Mouse (Mus musculus) heart, embryonic 11.5 days (tissue): ENCODE data around the gene Hpcal4. TPM values are rescaled to one million over a fixed set of nuclear protein-coding genes. Genes with fewer than 3 reads are reported as not detected.
"Not testable (repeated sequence)": the region's sequence is repeated elsewhere in the genome, so short reads cannot be mapped to it uniquely, and the experiment has no call there.

Experiments used
- ATAC-seq: fragments of 200-750 bp; cut with Nextera tagmentation; replicated peaks from 2 replicates; pipeline ENCODE4 v1.8.0; 2017; ENCODE audit warnings: moderate library complexity; ENCODE audit not compliant: insufficient number of reproducible peaks, low FRiP score, low TSS enrichment
- H3K27ac ChIP-seq: fragments of 300-500 bp; sonication (generic); 2 replicates; pipeline ENCODE4 v1.5.1; 2014; ENCODE audit warnings: mild to moderate bottlenecking, low read depth, low read length
- H3K27me3 ChIP-seq: fragments of 300-500 bp; sonication (generic); 2 replicates; pipeline ENCODE4 v1.6.1; 2014; ENCODE audit warnings: mild to moderate bottlenecking, low read length, mixed read lengths; ENCODE audit not compliant: control insufficient read depth, insufficient read depth
- H3K36me3 ChIP-seq: fragments of 300-500 bp; sonication (generic); 2 replicates; pipeline ENCODE4 v1.6.1; 2014; ENCODE audit warnings: mild to moderate bottlenecking, low read length, moderate library complexity, mixed read lengths; ENCODE audit not compliant: control insufficient read depth, insufficient read depth
- H3K4me1 ChIP-seq: fragments of 300-500 bp; sonication (generic); 2 replicates; pipeline ENCODE4 v1.6.1; 2014; ENCODE audit warnings: low read length; ENCODE audit not compliant: control insufficient read depth, insufficient read depth
- H3K4me2 ChIP-seq: fragments of 300-500 bp; sonication (generic); 2 replicates; pipeline ENCODE4 v1.6.1; 2014; ENCODE audit warnings: mild to moderate bottlenecking, moderate library complexity
- H3K4me3 ChIP-seq: fragments of 300-500 bp; sonication (generic); 2 replicates; pipeline ENCODE4 v1.5.1; 2014; ENCODE audit warnings: low read depth, low read length
- H3K9ac ChIP-seq: fragments of 300-500 bp; sonication (generic); 2 replicates; pipeline ENCODE4 v1.6.1; 2014; ENCODE audit warnings: mild to moderate bottlenecking, low read depth, low read length, moderate library complexity
- H3K9me3 ChIP-seq: fragments of 300-500 bp; sonication (generic); replicated peaks from 2 replicates; pipeline ENCODE4 v1.6.1; 2016; ENCODE audit warnings: low read length; ENCODE audit not compliant: control insufficient read depth
- WGBS: fragments of 180-500 bp; shearing (Covaris S2); extraction: QIAGEN DNeasy Blood & Tissue Kit; methylation state at CpG from one replicate; pipeline ENCODE4 v1.1.7; 2014; ENCODE audit not compliant: insufficient replicate concordance; 5-methylcytosine and 5-hydroxymethylcytosine counted together
- polyA plus RNA-seq: library from polyadenylated mRNA; unstranded; fragments of >200 nt; fragmentation: Nextera tagmentation; extraction: Ambion mirVana; gene quantifications from 2 replicates; pipeline ENCODE4 v1.2.1, GENCODE M21; 2014

Hpcal4 gene
- polyA plus RNA-seq, 1 experiment from 2014 or later = 1.9 TPM

- no peak overlapping the region for H3K4me3 ChIP-seq
- no peaks in the 10 kb centered on the region for H3K9me3 ChIP-seq
- ATAC-seq = no peak
- H3K36me3 ChIP-seq = no peaks in the 10 kb centered on the region
- H3K27me3 ChIP-seq = peaks cover 11% of the 10 kb centered on the region
- no peaks in the 10 kb centered on the region for H3K4me1 ChIP-seq
- H3K4me2 ChIP-seq = no peak overlapping the region
- H3K27ac ChIP-seq = no peak overlapping the region
- H3K9ac ChIP-seq = no peak overlapping the region
Measured at GRCm38 (mm10) chr4:123155840-123156239, 27.2 kb upstream of the Hpcal4 start.

GRCm38 (mm10) chr4:123160571-123160970, 22.5 kb upstream of the Hpcal4 start:
- no peak overlapping the region for H3K4me3 ChIP-seq
- ATAC-seq = no peak
- H3K9ac ChIP-seq = no peak overlapping the region
- no peaks in the 10 kb centered on the region for H3K9me3 ChIP-seq
- no peak overlapping the region for H3K4me2 ChIP-seq
- peaks cover 4% of the 10 kb centered on the region; the same call in 1 of the 2 replicates for H3K4me1 ChIP-seq
- H3K27me3 ChIP-seq = peaks cover 12% of the 10 kb centered on the region
- H3K36me3 ChIP-seq = no peaks in the 10 kb centered on the region
- H3K27ac ChIP-seq = no peak overlapping the region
- WGBS = 74% methylated on average over 6 of the region's 6 CpGs

GRCm38 (mm10) chr4:123161251-123161650, 21.8 kb upstream of the Hpcal4 start:
- not testable (repeated sequence) for H3K36me3 ChIP-seq, ATAC-seq, H3K27ac ChIP-seq, H3K9ac ChIP-seq, H3K4me1 ChIP-seq, H3K4me3 ChIP-seq, H3K9me3 ChIP-seq, H3K4me2 ChIP-seq
- H3K27me3 ChIP-seq = peaks cover 12% of the 10 kb centered on the region
- WGBS = 86% methylated on average over 3 of the region's 3 CpGs

- Histone ChIP-seq H3K4me1 (peaks cover 4% of the 10 kb centered on the region; the same call in 1 of the 2 replicates), H3K27me3 (peaks cover 12% of the 10 kb centered on the region), H3K4me3 (peak overlapping the region; percentile 18; the same call in 1 of the 2 replicates), H3K4me2 (peak overlapping the region; percentile 56), H3K36me3 (no peaks in the 10 kb centered on the region), H3K27ac (no peak overlapping the region), H3K9me3 (no peaks in the 10 kb centered on the region), H3K9ac (0 out of 2 replicates have a peak overlapping the region, but pooled peaks have one; percentile 28)
- WGBS = 9% methylated on average over 15 of the region's 15 CpGs
- no peak for ATAC-seq
Measured at GRCm38 (mm10) chr4:123162305-123162917, 20.6 kb upstream of the Hpcal4 start.

GRCm38 (mm10) chr4:123164157-123164556, 18.9 kb upstream of the Hpcal4 start:
- H3K36me3 ChIP-seq = no peaks in the 10 kb centered on the region
- no peaks in the 10 kb centered on the region for H3K9me3 ChIP-seq
- no peak overlapping the region for H3K27ac ChIP-seq
- WGBS = 46% methylated on average over 15 of the region's 15 CpGs
- no peak for ATAC-seq
- H3K4me3 ChIP-seq = no peak overlapping the region
- peaks cover 12% of the 10 kb centered on the region for H3K27me3 ChIP-seq
- no peak overlapping the region for H3K4me2 ChIP-seq
- H3K4me1 ChIP-seq = peaks cover 4% of the 10 kb centered on the region; the same call in 1 of the 2 replicates
- no peak overlapping the region for H3K9ac ChIP-seq

GRCm38 (mm10) chr4:123171811-123172210, 11.2 kb upstream of the Hpcal4 start:
- H3K27ac ChIP-seq = no peak overlapping the region
- H3K4me3 ChIP-seq = no peak overlapping the region
- H3K36me3 ChIP-seq = no peaks in the 10 kb centered on the region
- H3K9ac ChIP-seq = no peak overlapping the region
- H3K4me1 ChIP-seq = peaks cover 1% of the 10 kb centered on the region; the same call in 1 of the 2 replicates
- no peak overlapping the region for H3K4me2 ChIP-seq
- no peak for ATAC-seq
- peaks cover 20% of the 10 kb centered on the region for H3K27me3 ChIP-seq
- no peaks in the 10 kb centered on the region for H3K9me3 ChIP-seq

GRCm38 (mm10) chr4:123183239-123184056, 421 bp downstream of the Hpcal4 start:
- Histone ChIP-seq H3K27ac (no peak overlapping the region), H3K27me3 (peaks cover 83% of the 10 kb centered on the region), H3K4me2 (peak overlapping the region; percentile 79), H3K9me3 (no peaks in the 10 kb centered on the region), H3K4me1 (peaks cover 11% of the 10 kb centered on the region), H3K36me3 (no peaks in the 10 kb centered on the region), H3K4me3 (peak overlapping the region; percentile 46), H3K9ac (peak overlapping the region; percentile 36; the same call in 1 of the 2 replicates)
- peak; percentile 82 for ATAC-seq
- 10% methylated on average over 44 of the region's 44 CpGs for WGBS

- Histone ChIP-seq H3K4me2 (no peak overlapping the region), H3K27ac (no peak overlapping the region), H3K4me3 (no peak overlapping the region), H3K9ac (no peak overlapping the region), H3K4me1 (peaks cover 11% of the 10 kb centered on the region), H3K36me3 (no peaks in the 10 kb centered on the region), H3K27me3 (peaks cover 83% of the 10 kb centered on the region), H3K9me3 (no peaks in the 10 kb centered on the region)
- 45% methylated on average over 3 of the region's 3 CpGs for WGBS
- no peak for ATAC-seq
Measured at GRCm38 (mm10) chr4:123184816-123185215, 1.8 kb downstream of the Hpcal4 start.
